Mouse (Mus musculus) cerebellum, adult 11 months (tissue): ENCODE measurements around the gene Clec1b.
A peak's percentile ranks its signal among the peaks of the same experiment; 100 is the strongest.

Experiments used
- DNase-seq: peaks from one replicate; pipeline ENCODE4 v3.0.0; 2022

Clec1b gene

DNA sequence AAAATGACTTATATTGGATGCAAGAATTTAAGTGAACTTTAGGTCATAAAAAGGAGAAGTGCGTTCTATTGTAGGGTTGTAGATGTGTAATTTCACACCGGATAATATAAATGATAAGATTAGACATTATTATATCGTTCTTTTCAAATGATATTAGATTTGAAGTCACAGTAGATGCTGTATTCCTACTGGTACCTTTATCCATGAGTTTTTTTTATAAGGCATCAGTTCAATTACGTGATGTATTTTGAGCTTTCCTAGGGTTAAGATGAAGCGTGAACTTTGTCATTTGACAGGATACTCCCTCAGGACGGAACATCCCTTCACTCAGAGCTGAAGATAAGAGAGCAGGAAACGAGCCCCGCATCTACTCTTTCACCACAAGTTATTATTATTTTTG lies at the start of gene Clec1b:
Gene Clec1b (plus strand): TSS at position 301 of the 400 bp plus-strand sequence.
- no peak for DNase-seq

DNA sequence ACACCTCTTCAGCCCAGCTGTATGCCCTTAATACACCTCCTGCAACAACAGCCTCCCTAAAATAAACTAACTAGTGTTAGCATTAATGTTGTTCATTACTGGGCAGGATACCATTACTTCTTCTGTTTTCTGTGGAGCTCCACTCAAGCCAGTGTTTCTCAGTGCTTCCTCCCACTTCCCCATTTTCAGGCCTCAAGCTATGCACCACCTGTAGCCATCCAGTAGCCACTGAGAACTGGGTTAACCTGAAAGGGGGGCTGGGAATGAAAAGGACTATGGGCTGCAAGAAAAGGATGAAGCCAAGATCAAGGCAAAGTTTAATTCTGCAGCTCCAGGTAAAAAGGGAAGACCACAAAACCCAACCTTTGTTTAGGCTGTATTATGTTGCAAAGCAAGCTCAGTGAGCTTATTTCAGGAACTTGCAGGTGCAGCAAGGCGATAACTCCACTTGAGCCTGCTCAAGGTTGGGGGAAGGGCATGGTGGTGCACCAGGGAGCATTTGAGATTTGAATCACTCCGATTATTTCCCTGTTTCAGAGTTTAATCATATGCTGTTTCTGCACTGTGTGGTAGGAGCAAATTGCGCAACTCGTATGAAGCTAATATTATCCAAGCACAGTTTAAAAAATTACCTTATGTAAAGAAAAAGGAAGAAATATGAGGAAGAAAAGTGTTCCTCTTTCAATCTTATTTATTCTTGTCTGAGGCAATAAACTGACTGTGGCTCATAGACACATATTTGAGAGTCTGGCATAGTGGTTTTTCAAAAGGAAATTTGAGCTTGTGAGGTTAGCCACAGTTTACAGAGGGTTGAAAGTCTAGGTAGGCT lies 47.4 kb upstream of the Clec1b start:
- DNase-seq = no peak

DNA sequence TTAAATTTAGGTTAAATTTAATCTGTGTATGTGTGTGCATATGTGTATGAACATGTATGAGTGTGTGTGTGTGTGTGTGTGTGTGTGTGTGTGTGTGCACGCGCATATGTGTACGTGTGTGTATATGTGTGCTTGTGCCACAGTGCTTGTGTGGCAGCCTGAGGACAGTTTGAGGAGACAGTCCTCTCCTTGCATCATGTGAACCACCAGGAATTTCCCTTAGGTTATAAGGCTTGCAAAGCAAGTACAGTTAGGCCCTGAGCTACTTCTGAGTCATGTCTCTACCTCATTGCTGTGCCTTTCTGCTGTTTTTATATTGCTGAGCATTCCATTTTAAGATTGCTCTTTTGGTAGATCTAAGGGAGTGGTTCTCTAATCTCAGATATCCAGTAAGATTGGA lies 46.0 kb upstream of the Clec1b start:
- no peak for DNase-seq

DNA sequence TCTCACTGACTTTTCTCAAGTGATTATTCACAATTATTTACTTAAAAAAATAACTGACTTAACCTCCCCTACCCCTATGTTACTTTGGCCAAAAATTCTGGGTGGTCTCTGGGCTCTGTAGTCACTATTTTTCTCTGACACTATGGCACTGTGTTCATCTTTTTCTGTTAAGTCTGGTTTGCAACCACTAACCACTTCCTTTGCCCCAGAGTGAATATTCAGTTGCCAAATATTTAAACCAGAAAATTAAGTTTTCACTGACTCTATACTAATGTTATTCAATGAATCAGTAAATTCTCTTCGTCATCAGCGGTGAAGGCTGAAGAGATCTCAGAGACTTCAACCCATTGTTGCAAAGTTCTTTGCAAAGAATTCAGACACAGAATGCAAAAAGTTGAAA lies 41.3 kb upstream of the Clec1b start:
- DNase-seq = no peak

DNA sequence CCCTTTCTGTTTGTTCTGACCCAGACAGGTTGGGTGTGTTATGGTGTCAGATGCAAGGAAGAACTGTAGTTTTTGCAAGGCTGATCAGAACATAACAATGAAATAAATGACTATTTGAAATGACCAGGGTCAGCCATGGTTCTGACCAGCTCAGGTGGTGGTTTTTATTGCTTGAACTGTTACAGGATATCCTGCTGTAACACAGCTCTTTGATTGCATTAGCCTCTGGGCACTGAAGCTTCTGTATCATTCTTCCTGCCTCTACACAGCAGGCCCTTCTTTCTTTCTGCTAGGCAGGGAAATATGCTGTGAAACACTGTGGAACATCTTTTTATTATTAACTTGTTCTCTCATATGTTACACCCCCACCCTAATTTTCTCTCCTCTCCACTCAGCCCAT lies 40.7 kb upstream of the Clec1b start:
- no peak for DNase-seq

DNA sequence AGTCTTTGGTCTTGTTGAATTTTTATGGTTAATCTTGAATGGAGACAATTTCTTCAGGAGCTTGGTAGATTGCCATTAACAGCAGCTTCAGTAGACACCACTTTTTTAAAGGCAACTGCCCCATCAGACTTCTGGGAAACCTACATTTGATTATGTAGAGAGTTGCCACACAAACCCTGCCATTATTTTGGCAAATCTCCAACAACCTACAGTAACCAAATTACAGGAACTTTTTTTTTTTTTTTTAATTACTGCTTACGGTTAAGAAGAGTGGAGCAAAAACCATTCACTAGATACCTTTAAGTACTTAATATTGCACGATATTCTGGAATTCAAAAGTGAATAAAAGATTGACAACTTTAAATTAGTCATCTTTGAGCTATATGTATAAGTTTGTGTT lies 37.6 kb upstream of the Clec1b start:
- DNase-seq = no peak

DNA sequence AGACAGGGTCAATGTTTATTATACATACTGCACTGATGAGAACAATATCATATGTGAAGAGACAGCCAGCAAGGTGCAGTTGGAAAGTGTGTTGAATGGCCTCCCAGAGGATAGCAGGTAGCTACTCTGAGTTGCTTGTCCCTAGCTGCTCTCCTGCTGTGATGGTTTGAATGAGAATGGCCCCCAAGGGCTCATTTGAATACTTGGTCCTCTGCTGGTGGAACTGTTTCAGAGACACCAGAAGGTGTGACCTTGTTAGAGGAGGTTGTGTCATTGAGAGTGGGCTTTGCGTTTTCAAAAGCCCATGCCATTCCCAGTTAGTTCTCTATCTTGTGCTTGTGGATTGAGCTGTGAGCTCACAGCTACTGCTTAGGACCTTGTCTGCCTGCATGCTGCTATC lies 33.2 kb upstream of the Clec1b start:
- DNase-seq = no peak

DNA sequence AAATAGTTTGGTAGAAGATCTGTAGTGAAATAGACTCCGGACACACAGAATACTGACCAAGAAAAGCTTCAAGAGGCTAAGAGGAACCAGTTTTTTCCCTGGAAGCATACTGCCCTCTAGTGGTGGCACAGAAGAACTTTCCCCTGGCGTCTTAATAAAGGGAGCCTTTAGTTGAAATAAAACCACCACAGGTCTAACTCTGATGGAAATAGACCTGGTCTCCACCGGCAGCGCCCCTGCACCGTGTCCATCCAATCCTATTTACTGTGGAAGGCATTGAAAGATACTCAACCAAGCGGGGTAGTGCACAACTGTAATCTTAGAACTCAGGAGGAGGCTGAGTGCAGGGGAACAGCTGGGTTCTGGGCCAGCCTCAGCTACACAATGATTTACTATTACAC lies 31.1 kb upstream of the Clec1b start:
- peak; percentile 6 for DNase-seq

DNA sequence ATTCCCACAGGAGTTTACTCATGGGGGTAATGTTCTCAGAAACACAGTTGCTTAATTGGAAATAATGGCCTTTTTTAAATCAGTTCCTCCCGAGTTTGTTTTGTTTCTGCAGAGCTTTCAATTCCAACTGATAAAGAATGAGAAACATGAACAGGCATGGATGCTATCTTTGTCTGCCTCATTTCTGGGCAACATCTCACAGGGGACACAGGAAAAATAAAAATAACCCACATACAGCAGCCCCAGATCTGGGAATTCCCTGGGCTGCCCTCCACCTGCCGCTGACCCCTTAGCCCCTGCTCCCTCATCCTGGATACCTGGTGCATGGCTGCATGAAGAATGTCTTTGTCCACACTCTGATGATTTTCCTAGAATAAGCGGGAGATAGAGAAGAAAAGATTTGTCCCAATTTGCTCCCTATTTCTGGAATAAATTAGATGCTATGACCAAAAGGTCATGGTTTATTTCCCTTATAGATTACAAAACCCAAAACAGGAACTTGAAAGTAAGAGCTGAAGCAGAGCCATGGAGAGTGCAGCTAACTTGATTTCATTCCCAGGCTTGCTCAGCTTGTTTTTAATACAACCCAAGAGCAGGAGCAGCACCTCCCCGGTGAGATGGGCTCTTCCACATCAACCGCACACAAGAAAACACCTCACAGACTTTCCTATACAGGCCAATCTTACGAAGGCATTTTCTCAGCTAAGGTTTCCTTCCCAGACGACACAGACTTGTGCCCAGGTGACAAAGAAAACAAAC lies 27.5 kb upstream of the Clec1b start:
- no peak for DNase-seq

DNA sequence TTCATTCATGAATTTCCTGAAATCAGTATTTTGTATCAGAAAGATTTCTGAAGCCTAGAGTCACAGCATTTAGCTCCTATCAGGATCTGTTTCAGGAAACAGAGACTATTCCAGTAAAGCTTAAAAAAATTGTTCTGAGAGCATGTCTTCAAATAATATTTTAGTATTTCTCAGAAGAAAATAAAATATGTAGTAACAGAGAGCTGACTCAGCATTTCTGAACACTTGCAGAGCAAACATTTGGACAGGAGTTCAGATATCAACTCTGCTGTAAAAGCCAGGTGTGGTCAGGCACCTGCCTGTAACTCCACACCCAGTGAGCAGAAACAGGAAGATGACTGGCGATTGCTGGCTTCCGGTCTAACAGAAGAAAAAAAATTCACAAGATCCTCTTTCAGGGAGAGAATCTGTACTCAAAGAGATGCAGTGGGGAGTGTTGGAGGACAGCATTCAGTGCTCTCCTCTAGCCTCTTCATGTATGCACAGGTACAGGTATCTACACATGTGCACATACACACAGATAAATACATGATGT lies 22.1 kb upstream of the Clec1b start:
- DNase-seq = no peak

DNA sequence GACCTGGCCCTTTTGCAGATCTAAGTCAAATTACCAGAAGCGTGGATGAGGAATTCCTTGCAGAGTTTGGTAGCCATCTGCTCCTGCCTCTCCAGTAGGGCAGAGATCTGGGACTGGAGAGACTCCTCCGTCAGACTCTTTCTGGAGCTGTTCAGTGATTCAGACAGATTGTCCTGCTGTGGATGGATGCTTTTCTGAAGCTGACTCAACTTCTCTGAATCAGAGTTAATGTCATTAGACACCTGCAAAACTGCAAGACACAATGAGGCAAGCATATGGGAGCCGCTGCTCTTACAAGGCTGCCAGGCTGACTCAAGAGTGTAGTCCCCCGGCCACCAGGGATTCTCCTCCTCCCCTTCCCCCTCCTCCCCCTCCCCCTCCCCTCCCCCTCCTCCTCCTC lies 16.6 kb upstream of the Clec1b start:
- DNase-seq = no peak

DNA sequence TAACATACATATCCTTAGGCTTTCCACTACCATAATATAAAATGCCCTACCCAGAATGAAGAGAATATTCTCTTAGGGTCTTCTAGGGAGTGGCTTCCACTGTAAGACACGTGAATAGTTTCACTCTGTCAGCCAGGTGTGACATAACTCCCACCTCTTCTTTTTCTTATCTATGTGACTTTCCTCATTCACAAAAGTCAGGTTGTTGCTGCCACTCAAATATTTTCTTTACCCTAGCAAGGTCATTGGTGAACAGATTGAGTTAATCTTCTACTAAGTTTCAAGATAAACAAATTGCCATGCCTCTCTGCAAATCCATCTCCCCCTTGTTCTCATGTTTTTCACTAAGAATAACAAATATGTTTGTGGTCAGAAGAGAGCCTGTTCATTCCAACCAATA lies 15.4 kb upstream of the Clec1b start:
- no peak for DNase-seq

DNA sequence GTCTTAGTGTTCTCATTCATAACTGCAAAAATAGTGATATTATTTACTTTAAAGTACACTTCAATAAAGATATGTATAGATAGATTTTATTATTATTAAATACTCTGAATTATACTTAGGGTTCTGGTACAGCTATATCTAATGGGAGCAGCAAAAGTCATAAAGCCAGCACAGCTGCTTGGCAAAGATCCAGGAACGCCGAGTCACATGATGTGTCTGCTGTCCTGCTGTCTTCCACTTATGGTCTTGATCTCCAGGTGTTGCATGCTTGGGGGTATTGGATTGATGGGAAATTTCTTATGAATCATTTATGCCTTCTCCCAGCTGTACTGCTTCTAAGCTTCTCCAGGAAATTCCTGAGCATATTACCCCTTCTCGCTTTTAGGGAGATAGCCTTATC lies 13.6 kb upstream of the Clec1b start:
- no peak for DNase-seq

DNA sequence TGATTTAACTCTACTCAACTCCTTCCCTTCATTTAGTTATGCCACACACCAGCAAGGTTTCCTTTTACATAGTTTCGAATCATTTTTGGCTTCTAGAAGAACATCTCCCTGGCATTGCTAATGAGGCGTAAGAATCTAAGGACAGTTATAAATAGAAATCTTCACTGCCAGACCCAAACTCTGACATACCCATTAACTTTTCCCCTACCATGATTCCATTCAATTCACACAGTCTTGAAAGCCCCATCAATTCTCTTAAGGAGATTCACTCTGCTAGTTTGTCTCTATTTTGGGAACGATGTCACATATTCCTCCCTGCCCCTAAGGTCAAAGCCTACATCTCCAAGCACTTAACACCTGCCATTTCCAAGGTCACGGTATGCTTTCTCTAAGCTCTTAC lies 12.1 kb upstream of the Clec1b start:
- no peak for DNase-seq

DNA sequence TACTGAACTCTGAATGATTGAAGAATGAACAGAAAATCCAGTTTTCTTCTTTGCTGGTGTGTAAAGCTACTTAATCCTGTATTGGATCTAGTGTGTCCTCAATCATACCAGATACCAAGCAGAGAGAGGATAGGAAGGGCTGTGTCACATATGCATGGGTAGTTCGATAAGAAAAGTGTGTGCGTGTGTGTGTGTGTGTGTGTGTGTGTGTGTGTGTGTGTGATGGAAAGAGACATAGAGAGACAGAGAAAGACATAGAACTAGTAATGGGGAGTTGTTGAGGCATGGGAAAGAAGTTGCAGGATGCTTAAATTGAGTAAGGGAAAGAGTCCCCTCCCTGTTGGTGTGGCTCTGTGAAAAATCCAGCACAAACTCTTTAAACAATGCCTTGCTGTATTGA lies 11.3 kb upstream of the Clec1b start, which contains the start of gene Clec12b:
Gene Clec12b (minus strand): TSS at position 101 of the 400 bp plus-strand sequence.
- DNase-seq = no peak

DNA sequence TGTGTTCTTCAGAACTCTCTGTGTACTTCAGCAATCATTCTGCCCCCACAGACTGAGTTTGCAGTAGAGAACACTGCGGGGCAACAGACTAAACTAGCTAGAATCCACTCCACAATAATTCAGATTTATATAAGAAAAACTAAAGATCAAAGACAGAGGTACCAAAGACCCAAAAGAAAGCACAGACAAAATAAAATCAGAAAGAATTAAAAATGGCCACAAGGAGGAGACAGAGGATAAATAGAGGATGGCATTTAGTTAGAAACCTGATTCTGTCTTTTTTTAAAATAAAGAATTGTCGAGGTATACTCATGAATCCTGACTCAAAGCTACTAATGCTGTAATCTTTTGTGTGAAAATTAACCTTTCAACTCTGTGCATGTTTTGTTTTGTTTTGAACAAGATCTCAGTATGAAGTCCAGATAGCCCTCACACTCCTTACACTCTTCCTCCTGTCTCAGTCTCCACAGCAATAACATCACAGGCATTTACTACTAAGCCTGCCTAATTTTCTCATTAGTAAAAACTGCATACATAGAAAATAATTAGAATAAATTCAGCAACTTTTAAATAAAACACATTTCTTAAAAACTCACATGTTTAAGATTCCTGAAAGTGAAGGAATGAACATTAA lies 3.9 kb upstream of the Clec1b start:
- no peak for DNase-seq

DNA sequence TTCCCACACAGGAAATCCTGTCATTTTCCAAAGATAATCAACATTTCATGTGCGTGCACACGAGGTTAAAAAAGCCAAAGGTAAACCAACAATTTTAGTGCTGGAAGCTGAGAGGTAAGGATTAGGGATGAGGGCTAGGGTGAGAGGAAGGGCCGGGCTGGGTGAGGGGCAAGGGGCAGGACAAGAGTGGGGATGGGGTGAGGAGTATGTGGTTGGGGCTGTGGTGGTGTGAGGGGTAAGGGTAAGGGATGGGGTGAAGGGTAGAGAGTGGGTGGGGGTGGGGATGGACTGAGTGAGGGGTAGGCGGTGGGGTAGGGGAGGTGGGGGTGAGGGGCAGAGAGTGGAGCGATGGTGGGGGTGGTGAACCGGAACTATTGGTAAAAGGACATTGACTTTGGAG lies 3.4 kb upstream of the Clec1b start:
- DNase-seq = no peak

DNA sequence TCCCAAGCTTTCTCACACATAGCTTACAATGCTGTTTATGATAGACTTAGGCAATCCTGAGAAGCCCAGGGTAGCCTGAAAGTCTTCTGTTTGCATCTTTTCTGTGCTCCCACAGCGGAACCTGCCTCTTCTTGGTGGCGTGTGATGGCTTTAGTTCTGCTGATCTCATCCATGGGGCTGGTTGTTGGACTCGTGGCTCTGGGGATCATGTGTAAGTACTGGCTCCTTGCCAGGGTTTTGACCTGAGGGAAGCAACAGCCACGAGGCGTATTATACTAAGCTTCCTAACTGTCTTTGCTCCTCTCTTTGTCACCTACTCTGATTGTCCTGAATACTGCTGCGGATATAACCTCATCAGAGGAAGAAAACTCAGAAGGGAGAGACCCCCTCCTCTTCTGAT lies 2.8 kb downstream of the Clec1b start:
- DNase-seq = no peak

DNA sequence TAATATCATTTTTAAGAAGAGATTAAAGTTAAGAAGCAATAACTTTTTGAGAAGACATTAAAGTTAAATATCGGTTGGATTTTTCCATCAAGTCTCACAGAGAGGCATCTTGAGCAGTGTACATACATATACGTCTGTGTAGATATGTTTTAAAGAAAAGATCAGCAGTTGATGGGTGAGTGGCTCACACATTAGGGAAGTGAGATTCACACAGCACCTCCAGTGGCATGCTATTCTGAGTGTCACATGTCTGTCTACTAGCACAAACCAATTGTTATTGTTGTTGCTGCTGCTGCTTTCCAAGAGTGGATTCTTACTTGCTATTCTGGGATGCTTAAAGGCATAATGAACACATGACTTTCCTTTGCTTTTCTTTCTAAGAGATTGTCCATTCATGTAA lies 5.3 kb downstream of the Clec1b start:
- no peak for DNase-seq

DNA sequence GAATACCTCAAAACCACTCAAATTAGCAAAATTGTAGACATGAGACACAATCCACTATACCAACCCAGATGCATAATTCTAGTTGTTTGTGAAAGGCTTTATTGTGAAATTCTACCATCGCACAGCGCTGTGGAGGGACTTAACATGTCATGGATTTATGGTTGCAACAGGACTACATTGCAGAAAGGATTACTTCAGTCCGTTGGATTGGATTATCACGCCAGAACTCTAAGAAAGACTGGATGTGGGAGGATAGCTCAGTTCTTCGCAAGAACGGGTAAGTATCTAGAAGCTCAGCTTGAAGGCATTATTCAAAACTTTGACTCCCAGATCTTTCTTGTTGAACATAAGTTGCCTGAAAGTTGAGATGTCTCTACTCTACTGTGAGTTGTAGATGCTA lies 6.3 kb downstream of the Clec1b start:
- DNase-seq = no peak

DNA sequence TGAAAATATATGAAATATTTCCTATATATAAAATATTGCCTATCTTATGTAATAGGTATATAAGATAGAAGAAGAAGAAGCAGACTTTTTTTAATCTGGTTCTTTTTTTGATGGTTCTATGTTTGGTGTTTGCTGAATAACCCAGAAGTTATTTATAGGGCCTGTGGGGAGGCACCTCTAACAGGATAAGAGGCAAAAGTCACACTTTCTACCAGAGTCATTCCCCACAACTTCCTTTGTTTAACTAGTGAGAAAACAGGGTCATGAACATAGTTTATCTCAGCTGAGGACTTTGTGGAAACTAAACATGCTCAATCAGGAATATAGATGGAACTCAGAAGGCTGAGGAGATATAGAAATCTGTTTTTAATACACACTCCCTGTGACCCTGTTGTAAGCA lies 8.9 kb downstream of the Clec1b start:
- DNase-seq = no peak

DNA sequence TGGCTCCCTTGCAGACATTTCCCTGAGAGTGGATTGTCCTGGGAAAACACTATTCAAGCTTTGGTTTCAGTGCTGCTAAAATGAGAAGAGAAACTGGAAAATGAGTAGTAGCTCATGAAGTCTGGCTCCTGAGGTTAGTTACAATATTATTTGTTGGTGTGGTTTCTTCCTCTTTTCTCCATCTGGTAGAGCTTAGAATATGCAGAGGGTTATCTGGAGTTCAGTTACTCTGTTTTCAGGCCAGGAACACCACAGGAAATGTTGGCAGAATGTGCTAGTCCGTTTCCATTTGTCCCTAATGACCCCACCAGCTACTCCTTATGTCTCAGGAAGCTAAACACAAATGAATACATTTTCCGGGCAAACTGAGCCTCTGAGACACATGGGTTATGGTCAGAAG lies 10.2 kb downstream of the Clec1b start:
- DNase-seq = no peak

DNA sequence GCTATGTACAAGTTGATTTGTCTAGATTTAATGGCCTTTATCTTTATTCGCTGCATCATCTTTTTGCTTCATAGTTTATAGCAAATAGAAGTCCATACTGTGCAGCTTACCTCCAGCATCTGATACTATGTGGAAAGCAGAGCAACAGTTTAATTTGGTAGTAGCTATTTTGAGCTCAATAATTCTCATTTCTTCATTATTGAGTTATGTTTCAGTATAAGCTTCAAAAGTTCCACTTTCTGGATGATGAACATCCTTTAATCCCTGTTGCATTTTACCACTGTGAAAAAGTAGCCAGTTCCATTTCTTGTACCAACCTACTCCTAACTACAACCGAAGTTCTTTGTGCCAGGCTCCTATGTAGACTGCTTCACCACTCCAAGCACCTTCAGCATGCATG lies 11.5 kb downstream of the Clec1b start, which contains the start of gene Clec9a:
Gene Clec9a (plus strand): TSS at position 301 of the 400 bp plus-strand sequence.
- no peak for DNase-seq

DNA sequence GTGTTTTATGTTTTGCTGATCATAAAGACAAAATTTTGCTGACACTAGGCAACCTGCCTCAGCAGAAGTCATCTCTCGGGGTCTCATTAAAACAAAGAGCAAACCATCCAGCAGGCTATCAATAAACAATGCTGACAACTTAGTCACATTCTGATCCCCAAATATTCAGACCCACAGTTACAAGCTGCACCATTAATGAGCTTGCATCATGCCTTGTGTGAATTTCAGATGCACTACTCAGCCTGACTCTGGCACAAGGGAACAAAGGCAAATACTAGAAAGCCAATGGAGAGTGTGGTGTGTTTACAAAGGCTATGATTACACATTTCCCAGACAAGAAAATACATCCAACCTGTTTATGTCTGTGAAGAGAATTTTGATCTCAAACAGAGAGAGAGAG lies 17.1 kb downstream of the Clec1b start:
- DNase-seq = no peak
